Mouse (Mus musculus) testis, adult 2 months (tissue): ENCODE results near the gene Mical2. TPM values are rescaled to one million over a fixed set of nuclear protein-coding genes. Genes with fewer than 3 reads are reported as not detected.
A peak's percentile ranks its signal among the peaks of the same experiment; 100 is the strongest.

Experiments used
- H3K27ac ChIP-seq: fragments of 200-500 bp; 2 replicates; pipeline ENCODE4 v1.5.1; 2012; ENCODE audit warnings: low read depth, low read length; ENCODE audit not compliant: control insufficient read depth, insufficient read depth
- H3K27me3 ChIP-seq: fragments of 200-500 bp; 2 replicates; pipeline ENCODE4 v1.6.1; 2012; ENCODE audit warnings: mild to moderate bottlenecking, low read length, moderate library complexity; ENCODE audit not compliant: control insufficient read depth, insufficient read depth
- H3K36me3 ChIP-seq: fragments of 200-500 bp; 2 replicates; pipeline ENCODE4 v1.6.1; 2012; ENCODE audit warnings: mild to moderate bottlenecking, low read length; ENCODE audit not compliant: control insufficient read depth, insufficient read depth
- H3K4me1 ChIP-seq: fragments of 200-500 bp; 2 replicates; pipeline ENCODE4 v1.6.1; 2012; ENCODE audit warnings: low read length; ENCODE audit not compliant: control insufficient read depth, insufficient read depth
- H3K4me3 ChIP-seq: fragments of 200-500 bp; 2 replicates; pipeline ENCODE4 v1.5.1; 2012; ENCODE audit warnings: low read depth, mild to moderate bottlenecking, low read length, moderate library complexity, mixed read lengths; ENCODE audit not compliant: control insufficient read depth
- CTCF ChIP-seq: fragments of 200-500 bp; IDR thresholded peaks from 2 replicates; pipeline ENCODE4 v1.5.1; 2012; ENCODE audit warnings: low read depth, mild to moderate bottlenecking, inconsistent platforms, low read length, moderate library complexity; ENCODE audit not compliant: control insufficient read depth, insufficient read depth, insufficient replicate concordance
- POLR2A ChIP-seq: fragments of 200-500 bp; IDR thresholded peaks from 2 replicates; pipeline ENCODE4 v1.6.1; 2012; ENCODE audit warnings: low read depth, mild to moderate bottlenecking, inconsistent platforms, low read length, moderate library complexity; ENCODE audit not compliant: control insufficient read depth
- polyA plus RNA-seq: library from polyadenylated mRNA; depleted of rRNA; stranded (reverse); fragments of >200 nt; gene quantifications from 2 replicates; pipeline ENCODE4 v1.2.3, GENCODE M21; 2012

The Mical2 gene
- polyA plus RNA-seq, 1 experiment = 148 TPM

DNA sequence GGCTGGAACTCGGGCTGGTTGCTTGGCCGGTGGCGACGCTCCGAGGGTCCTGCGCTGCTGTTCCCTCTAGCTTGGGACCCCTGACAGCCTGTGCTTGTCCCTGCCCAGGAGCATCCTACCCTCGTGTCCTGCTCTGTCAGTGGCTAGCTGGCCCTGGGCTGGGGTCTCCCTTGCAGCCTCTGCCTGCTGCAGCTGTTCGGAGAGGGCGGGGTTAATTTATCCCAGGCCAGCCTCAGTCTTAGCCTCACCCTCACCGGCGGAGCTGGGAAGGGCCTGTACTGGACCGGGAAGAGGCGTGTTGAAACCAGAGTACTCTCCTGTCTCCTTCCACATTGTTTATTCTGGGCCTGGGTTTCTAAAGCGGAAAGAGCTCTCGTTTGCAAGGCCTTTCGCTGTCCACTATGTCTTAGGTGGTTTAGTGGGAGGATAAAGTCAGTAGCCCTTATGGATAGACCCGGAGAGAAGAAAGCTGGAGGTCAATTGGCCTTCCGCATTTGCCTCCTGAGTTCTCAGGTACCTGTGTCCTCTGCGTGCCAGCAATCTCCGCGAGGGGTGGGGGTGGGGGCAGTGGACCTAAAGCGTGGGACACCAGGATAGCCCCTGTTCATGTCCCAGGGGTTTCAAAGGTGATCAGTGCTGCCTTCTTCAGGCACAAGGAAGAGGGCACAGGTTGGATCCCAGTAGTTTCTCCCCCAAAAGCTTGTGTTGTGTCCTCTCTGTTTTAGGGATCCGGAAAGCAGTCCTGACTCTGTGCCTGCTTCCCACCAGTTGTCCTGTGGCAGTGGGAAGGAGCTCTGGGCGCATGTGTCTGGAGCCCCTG is 1.0 kb downstream of the Mical2 start:
- peaks cover 10% of the 10 kb centered on the region for H3K4me1 ChIP-seq
- TF ChIP-seq CTCF (no peak), POLR2A (no peak)
- no peak overlapping the region for H3K27ac ChIP-seq
- no peaks in the 10 kb centered on the region for H3K36me3 ChIP-seq
- H3K4me3 ChIP-seq = peak overlapping the region; percentile 60
- no peaks in the 10 kb centered on the region for H3K27me3 ChIP-seq

DNA sequence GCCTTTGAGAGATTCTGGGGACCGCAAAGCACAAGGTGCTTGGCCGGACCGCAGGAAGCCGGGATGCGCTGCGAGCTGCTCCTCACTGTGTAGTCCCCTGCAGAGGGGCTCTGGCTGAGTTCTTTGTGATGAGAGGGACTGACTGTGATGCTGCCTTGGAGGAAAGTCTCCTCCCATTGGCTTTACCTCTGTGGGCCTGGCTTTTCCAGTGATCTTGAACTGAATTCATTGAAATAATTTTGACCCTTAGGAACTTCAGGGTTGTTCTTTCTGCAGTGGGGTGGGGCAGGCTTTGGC is 1.6 kb downstream of the Mical2 start:
- Histone ChIP-seq H3K36me3 (no peaks in the 10 kb centered on the region), H3K27me3 (no peaks in the 10 kb centered on the region), H3K4me1 (peaks cover 10% of the 10 kb centered on the region), H3K4me3 (no peak overlapping the region), H3K27ac (no peak overlapping the region)
- TF ChIP-seq POLR2A (no peak), CTCF (no peak)

GRCm38 (mm10) chr7:112228827-112229498 is 3.3 kb downstream of the Mical2 start:
- H3K36me3 ChIP-seq = no peaks in the 10 kb centered on the region
- TF ChIP-seq POLR2A (no peak), CTCF (no peak)
- H3K4me3 ChIP-seq = no peak overlapping the region
- H3K4me1 ChIP-seq = peaks cover 10% of the 10 kb centered on the region
- no peak overlapping the region for H3K27ac ChIP-seq
- no peaks in the 10 kb centered on the region for H3K27me3 ChIP-seq

- Histone ChIP-seq H3K4me3 (no peak overlapping the region), H3K4me1 (peaks cover 1% of the 10 kb centered on the region; the same call in 1 of the 2 replicates), H3K27ac (no peak overlapping the region), H3K36me3 (no peaks in the 10 kb centered on the region), H3K27me3 (no peaks in the 10 kb centered on the region)
- TF ChIP-seq CTCF (no peak), POLR2A (no peak)
Observed at GRCm38 (mm10) chr7:112231731-112232130, 6.1 kb downstream of the Mical2 start.

DNA sequence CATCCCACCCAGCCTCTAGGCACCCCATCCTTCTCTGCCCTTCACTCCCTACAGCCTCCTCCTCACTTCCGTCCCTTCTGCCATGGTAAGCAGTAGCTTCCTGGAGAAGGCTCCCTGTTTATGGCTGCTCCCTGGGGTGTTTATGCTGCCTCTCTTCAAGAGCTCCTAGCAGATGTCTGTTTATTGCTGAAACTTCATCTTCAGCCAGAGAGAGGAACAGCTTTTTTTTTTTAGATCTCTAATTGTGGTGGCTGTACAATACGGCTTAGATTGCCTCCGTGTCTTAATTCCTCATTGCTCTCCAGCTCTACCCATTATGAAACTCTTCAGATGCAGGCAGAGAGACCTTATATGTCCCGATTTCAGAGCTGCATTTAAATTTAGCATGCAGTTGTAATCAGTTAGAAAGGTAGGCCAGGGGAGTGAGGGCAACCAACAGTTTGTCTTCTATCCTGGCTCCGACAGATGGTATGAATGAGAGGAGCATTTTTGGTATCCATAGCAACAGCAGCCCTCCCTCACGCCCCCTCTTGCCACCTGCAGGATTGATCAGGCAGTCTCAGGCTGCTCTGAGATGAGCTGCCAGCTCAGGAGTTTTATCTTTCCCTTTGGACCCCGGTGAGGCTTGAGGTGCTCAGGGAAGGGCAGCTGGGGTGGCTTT is 7.8 kb downstream of the Mical2 start:
- TF ChIP-seq POLR2A = no peak
- no peak for TF ChIP-seq CTCF
- Histone ChIP-seq H3K27ac (no peak overlapping the region), H3K27me3 (no peaks in the 10 kb centered on the region)

GRCm38 (mm10) chr7:112234410-112234809 is 8.8 kb downstream of the Mical2 start:
- TF ChIP-seq POLR2A = no peak
- TF ChIP-seq CTCF = no peak
- Histone ChIP-seq H3K27me3 (no peaks in the 10 kb centered on the region), H3K27ac (no peak overlapping the region), H3K36me3 (no peaks in the 10 kb centered on the region), H3K4me1 (no peaks in the 10 kb centered on the region), H3K4me3 (no peak overlapping the region)

More for the DNA sequence above, 7.8 kb downstream of the Mical2 start:
- no peaks in the 10 kb centered on the region for H3K4me1 ChIP-seq
- H3K36me3 ChIP-seq = no peaks in the 10 kb centered on the region
- no peak overlapping the region for H3K4me3 ChIP-seq

DNA sequence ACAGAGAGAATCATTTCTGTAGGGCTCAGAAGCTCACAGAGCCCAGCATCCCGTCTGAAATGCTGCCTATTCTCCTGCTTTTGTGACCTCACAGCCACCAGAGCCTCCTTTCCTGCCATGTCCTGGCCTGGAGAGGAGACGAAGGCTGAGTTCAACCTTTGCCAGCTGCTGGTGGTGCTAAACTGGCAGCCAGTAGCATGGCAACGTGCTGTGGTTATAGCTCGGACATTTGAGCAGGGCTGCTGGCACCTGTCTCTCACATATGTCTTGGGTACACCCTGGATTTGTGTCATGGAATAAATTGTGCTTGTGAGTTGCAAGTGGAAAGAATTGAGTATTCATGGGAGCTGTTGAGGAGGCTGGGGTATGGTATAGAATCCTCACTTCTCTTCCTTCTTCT is 9.8 kb downstream of the Mical2 start:
- H3K27ac ChIP-seq = no peak overlapping the region
- H3K4me3 ChIP-seq = no peak overlapping the region
- TF ChIP-seq POLR2A = no peak
- no peak for TF ChIP-seq CTCF
- H3K4me1 ChIP-seq = no peaks in the 10 kb centered on the region
- no peaks in the 10 kb centered on the region for H3K36me3 ChIP-seq
- no peaks in the 10 kb centered on the region for H3K27me3 ChIP-seq
